Mouse (Mus musculus): Measurements from ENCODE around the gene Adgre1. TPM values are rescaled to one million over a fixed set of nuclear protein-coding genes. Genes with fewer than 3 reads are reported as not detected.

Adgre1 gene
- polyA plus RNA-seq, 1 experiment from 2014 or later, result 1.3 TPM

- no peaks in the 10 kb centered on the region for H3K36me3 ChIP-seq
- WGBS, result 67% methylated on average over 2 of the region's 2 CpGs
- H3K27me3 ChIP-seq (ENCODE audit: low read depth, poor library complexity, severe bottlenecking), result no peaks in the 10 kb centered on the region
- no peak for DNase-seq (ENCODE audit: low spot score)
- no peaks in the 10 kb centered on the region; the same call in 1 of the 2 replicates for H3K9me3 ChIP-seq (replicated peaks)
- no peak overlapping the region for H3K4me3 ChIP-seq
- no peak overlapping the region for H3K27ac ChIP-seq (replicated peaks)
- H3K4me1 ChIP-seq, result no peaks in the 10 kb centered on the region; the same call in 1 of the 2 replicates
Measured at GRCm38 (mm10) chr17:57344029-57344707, 14.3 kb upstream of the Adgre1 start.

GRCm38 (mm10) chr17:57347017-57347416 is 11.5 kb upstream of the Adgre1 start:
- Histone ChIP-seq H3K36me3 (no peaks in the 10 kb centered on the region), H3K4me3 (no peak overlapping the region), H3K4me1 (no peaks in the 10 kb centered on the region), H3K27me3 (ENCODE audit: low read depth, poor library complexity, severe bottlenecking) (no peaks in the 10 kb centered on the region), H3K9me3 (replicated peaks) (no peaks in the 10 kb centered on the region; the same call in 1 of the 2 replicates), H3K27ac (replicated peaks) (no peak overlapping the region)
- DNase-seq (ENCODE audit: low spot score), result no peak
- 76% methylated on average over 6 of the region's 6 CpGs for WGBS

GRCm38 (mm10) chr17:57347781-57348180 is 10.7 kb upstream of the Adgre1 start:
- H3K27ac ChIP-seq (replicated peaks), result no peak overlapping the region
- no peaks in the 10 kb centered on the region for H3K27me3 ChIP-seq (ENCODE audit: low read depth, poor library complexity, severe bottlenecking)
- H3K4me3 ChIP-seq, result no peak overlapping the region
- no peaks in the 10 kb centered on the region for H3K9me3 ChIP-seq (replicated peaks)
- no peaks in the 10 kb centered on the region for H3K36me3 ChIP-seq
- DNase-seq (ENCODE audit: low spot score), result no peak
- WGBS, result 93% methylated on average over 2 of the region's 2 CpGs
- no peaks in the 10 kb centered on the region for H3K4me1 ChIP-seq

GRCm38 (mm10) chr17:57349067-57349466 is 9.4 kb upstream of the Adgre1 start:
- no peaks in the 10 kb centered on the region for H3K9me3 ChIP-seq (replicated peaks)
- 84% methylated on average over 5 of the region's 5 CpGs for WGBS
- H3K27me3 ChIP-seq (ENCODE audit: low read depth, poor library complexity, severe bottlenecking), result no peaks in the 10 kb centered on the region
- no peak overlapping the region for H3K4me3 ChIP-seq
- H3K36me3 ChIP-seq, result no peaks in the 10 kb centered on the region
- DNase-seq (ENCODE audit: low spot score), result no peak
- no peaks in the 10 kb centered on the region for H3K4me1 ChIP-seq
- no peak overlapping the region for H3K27ac ChIP-seq (replicated peaks)

- H3K4me1 ChIP-seq, result no peaks in the 10 kb centered on the region
- DNase-seq (ENCODE audit: low spot score), result no peak
- no peak overlapping the region for H3K27ac ChIP-seq (replicated peaks)
- H3K27me3 ChIP-seq (ENCODE audit: low read depth, poor library complexity, severe bottlenecking), result no peaks in the 10 kb centered on the region
- no peak overlapping the region for H3K4me3 ChIP-seq
- no peaks in the 10 kb centered on the region for H3K36me3 ChIP-seq
- WGBS, result 93% methylated on average over 5 of the region's 5 CpGs
- no peaks in the 10 kb centered on the region for H3K9me3 ChIP-seq (replicated peaks)
Measured at GRCm38 (mm10) chr17:57350212-57350611, 8.3 kb upstream of the Adgre1 start.

DNA sequence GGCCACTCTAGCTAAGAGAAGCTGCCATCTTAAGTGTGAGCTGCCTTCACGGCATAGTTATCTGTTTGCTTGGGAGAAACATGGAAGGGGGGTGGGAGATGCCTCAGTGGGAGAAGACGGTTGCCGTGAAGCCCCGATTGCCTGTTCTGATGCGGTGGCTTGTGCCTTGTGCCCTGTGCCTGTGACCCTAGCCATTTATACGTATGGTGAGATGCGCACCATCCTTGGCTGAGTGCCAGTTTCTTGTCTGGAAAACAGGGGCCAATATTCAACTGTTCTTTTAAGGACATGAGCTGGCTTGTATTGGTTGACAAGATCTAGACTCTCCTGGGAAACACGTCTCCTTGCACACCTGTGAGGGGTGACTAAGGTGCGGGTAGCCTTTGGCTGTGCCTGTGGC is 7.4 kb upstream of the Adgre1 start:
- WGBS, result 90% methylated on average over 9 of the region's 9 CpGs

DNA sequence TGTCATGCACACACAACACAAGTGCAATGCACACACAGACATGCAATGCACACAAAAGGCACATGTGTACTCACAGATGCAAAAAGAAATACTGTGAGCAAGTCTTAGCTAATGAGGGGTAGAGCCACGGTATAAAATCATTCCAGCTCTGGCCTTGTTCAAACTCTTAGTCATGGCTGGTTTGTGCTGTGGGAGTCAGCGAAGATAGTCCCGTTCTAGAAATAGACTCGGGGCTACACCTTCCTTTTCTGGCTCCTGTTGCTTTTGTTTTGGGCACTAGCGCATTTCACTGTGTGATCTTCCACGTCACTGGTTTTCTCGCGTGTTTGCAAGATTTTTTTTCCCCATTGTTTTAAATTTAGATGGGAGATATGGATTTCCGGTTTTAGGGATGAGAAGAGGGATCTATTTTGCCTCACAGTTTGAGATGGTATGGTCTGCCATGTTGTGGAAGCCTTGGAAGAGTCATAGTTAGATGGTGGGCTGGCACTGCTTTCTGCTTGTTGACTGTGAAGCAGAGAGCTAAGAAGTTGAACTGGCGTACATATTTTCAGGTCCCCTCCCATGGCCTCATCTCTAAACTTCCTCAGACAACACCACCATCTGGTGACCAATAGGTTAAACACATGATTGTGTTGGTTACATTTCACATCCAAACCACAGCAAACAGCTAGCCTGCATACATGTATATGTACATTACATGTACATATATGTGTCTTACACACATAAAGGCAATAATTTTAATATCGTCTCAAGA is 1.2 kb downstream of the Adgre1 start:
- Histone ChIP-seq H3K27ac (replicated peaks) (no peak overlapping the region), H3K36me3 (no peaks in the 10 kb centered on the region), H3K4me1 (no peaks in the 10 kb centered on the region; the same call in 1 of the 2 replicates), H3K4me3 (no peak overlapping the region), H3K27me3 (ENCODE audit: low read depth, poor library complexity, severe bottlenecking) (no peaks in the 10 kb centered on the region), H3K9me3 (replicated peaks) (no peaks in the 10 kb centered on the region)
- WGBS, result 87% methylated on average over 11 of the region's 11 CpGs
- DNase-seq (ENCODE audit: low spot score), result no peak

More for the DNA sequence above, 7.4 kb upstream of the Adgre1 start:
- Histone ChIP-seq H3K4me1 (no peaks in the 10 kb centered on the region), H3K9me3 (replicated peaks) (no peaks in the 10 kb centered on the region), H3K27ac (replicated peaks) (no peak overlapping the region), H3K36me3 (no peaks in the 10 kb centered on the region), H3K27me3 (ENCODE audit: low read depth, poor library complexity, severe bottlenecking) (no peaks in the 10 kb centered on the region), H3K4me3 (no peak overlapping the region)
- DNase-seq (ENCODE audit: low spot score), result no peak

Other genes starting within 250 kb of the Adgre1 start
- 0.27 TPM in 1 of 2 replicates, not detected in the other for gene Cd70, start 208.9 kb upstream of the Adgre1 start, polyA plus RNA-seq (2016; fragmentation: Nextera tagmentation; extraction: Ambion mirVana)
- 0.06 and 0.21 TPM in 2 replicates for gene Tnfsf14, start 164.5 kb upstream of the Adgre1 start, polyA plus RNA-seq (2016; fragmentation: Nextera tagmentation; extraction: Ambion mirVana)
- gene C3, start 130.6 kb upstream of the Adgre1 start, polyA plus RNA-seq (2016; fragmentation: Nextera tagmentation; extraction: Ambion mirVana), result 0.07 TPM in 1 of 2 replicates, not detected in the other
- 23.9 and 26.0 TPM in 2 replicates for gene Gpr108, start 110.2 kb upstream of the Adgre1 start, polyA plus RNA-seq (2016; fragmentation: Nextera tagmentation; extraction: Ambion mirVana)
- gene Trip10, start 109.2 kb upstream of the Adgre1 start, polyA plus RNA-seq (2016; fragmentation: Nextera tagmentation; extraction: Ambion mirVana), result 34.0 and 42.1 TPM in 2 replicates
- gene Vav1, start 79.6 kb upstream of the Adgre1 start, polyA plus RNA-seq (2016; fragmentation: Nextera tagmentation; extraction: Ambion mirVana), result 1.9 and 2.0 TPM in 2 replicates
- gene Vmn2r120, start 186.8 kb downstream of the Adgre1 start, polyA plus RNA-seq (2016; fragmentation: Nextera tagmentation; extraction: Ambion mirVana), result not detected in 2 replicates